Mouse (Mus musculus): ENCODE results near the gene Krt31. TPM values are rescaled to one million over a fixed set of nuclear protein-coding genes. Genes with fewer than 3 reads are reported as not detected.

Krt31 gene
- polyA plus RNA-seq, 1 experiment = not detected

DNA sequence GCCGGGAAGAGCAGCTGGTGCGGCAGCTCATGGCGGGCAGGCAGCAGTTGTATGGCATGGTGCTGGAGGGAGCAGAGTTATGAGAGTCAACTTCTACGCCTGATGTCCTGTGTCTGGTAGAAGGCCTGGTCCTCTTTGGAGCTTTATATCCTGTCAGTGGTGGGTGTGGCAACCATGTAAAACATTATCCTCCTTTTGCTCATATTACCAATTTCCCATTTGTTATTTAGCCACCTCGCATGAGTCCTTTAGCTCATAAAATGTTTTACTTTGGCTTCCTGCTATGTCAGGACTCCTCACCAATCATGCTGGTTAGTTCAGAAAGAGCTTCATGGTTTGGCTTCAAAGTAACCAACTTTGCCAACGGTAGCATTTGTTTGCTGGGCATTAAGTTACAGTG is 20.6 kb downstream of the Krt31 start, which contains the start of gene Krt33b:
Gene Krt33b (minus strand): TSS at position 101 of the 400 bp plus-strand sequence.
- no peak within 1 kb of the TSS for H3K27ac ChIP-seq (ENCODE audit: insufficient read depth, low read depth, low read length)
- no peak within 1 kb of the TSS for H3K4me3 ChIP-seq (ENCODE audit: insufficient read depth, low read depth, low read length)
- 81% methylated on average over 6 of the region's 6 CpGs for WGBS
- no peak for TF ChIP-seq CTCF (conservative IDR thresholded peaks at IDR 0.05; ENCODE audit: insufficient read depth, insufficient read length, low read depth, low read length)
- no peak for TF ChIP-seq POLR2A (IDR thresholded peaks at IDR 0.05; ENCODE audit: low read depth, low read length)
- H3K36me3 ChIP-seq (ENCODE audit: control insufficient read depth, insufficient read depth, low read length) = no peaks in the 10 kb centered on the region
- H3K27me3 ChIP-seq (replicated peaks; ENCODE audit: control insufficient read depth, insufficient read depth, low read length) = no peaks in the 10 kb centered on the region
- no peak for DNase-seq
- no peaks in the 10 kb centered on the region for H3K4me1 ChIP-seq (ENCODE audit: control insufficient read depth, insufficient read depth, low read length)

- Histone ChIP-seq H3K4me3 (ENCODE audit: insufficient read depth, low read depth, low read length) (no peak overlapping the region), H3K36me3 (ENCODE audit: control insufficient read depth, insufficient read depth, low read length) (no peaks in the 10 kb centered on the region), H3K27me3 (replicated peaks; ENCODE audit: control insufficient read depth, insufficient read depth, low read length) (no peaks in the 10 kb centered on the region), H3K4me1 (ENCODE audit: control insufficient read depth, insufficient read depth, low read length) (no peaks in the 10 kb centered on the region), H3K27ac (ENCODE audit: insufficient read depth, low read depth, low read length) (no peak overlapping the region)
- WGBS = 68% methylated on average over 5 of the region's 5 CpGs
- TF ChIP-seq POLR2A (IDR thresholded peaks at IDR 0.05; ENCODE audit: low read depth, low read length) = no peak
- no peak for DNase-seq
Measured at GRCm38 (mm10) chr11:100021438-100021837, 28.9 kb downstream of the Krt31 start.

- Histone ChIP-seq H3K27ac (ENCODE audit: insufficient read depth, low read depth, low read length) (no peak overlapping the region), H3K4me1 (ENCODE audit: control insufficient read depth, insufficient read depth, low read length) (no peaks in the 10 kb centered on the region), H3K27me3 (replicated peaks; ENCODE audit: control insufficient read depth, insufficient read depth, low read length) (no peaks in the 10 kb centered on the region), H3K36me3 (ENCODE audit: control insufficient read depth, insufficient read depth, low read length) (no peaks in the 10 kb centered on the region), H3K4me3 (ENCODE audit: insufficient read depth, low read depth, low read length) (no peak overlapping the region)
- DNase-seq = no peak
- 60% methylated on average over 1 of the region's 1 CpGs for WGBS
- no peak for TF ChIP-seq CTCF (conservative IDR thresholded peaks at IDR 0.05; ENCODE audit: insufficient read depth, insufficient read length, low read depth, low read length)
- no peak for TF ChIP-seq POLR2A (IDR thresholded peaks at IDR 0.05; ENCODE audit: low read depth, low read length)
Measured at GRCm38 (mm10) chr11:100019466-100019865, 30.9 kb downstream of the Krt31 start.

- WGBS = 64% methylated on average over 4 of the region's 4 CpGs
- Histone ChIP-seq H3K36me3 (ENCODE audit: control insufficient read depth, insufficient read depth, low read length) (no peaks in the 10 kb centered on the region), H3K4me3 (ENCODE audit: insufficient read depth, low read depth, low read length) (no peak within 1 kb of the TSS), H3K27me3 (replicated peaks; ENCODE audit: control insufficient read depth, insufficient read depth, low read length) (no peaks in the 10 kb centered on the region), H3K4me1 (ENCODE audit: control insufficient read depth, insufficient read depth, low read length) (no peaks in the 10 kb centered on the region), H3K27ac (ENCODE audit: insufficient read depth, low read depth, low read length) (no peak within 1 kb of the TSS)
- TF ChIP-seq POLR2A (IDR thresholded peaks at IDR 0.05; ENCODE audit: low read depth, low read length) (no peak), CTCF (conservative IDR thresholded peaks at IDR 0.05; ENCODE audit: insufficient read depth, insufficient read length, low read depth, low read length) (no peak)
- DNase-seq = no peak
Measured at GRCm38 (mm10) chr11:100016112-100016511, 34.2 kb downstream of the Krt31 start, which contains the start of gene Krt33a. Krt33a (minus strand) TSS chr11:100016212.

DNA sequence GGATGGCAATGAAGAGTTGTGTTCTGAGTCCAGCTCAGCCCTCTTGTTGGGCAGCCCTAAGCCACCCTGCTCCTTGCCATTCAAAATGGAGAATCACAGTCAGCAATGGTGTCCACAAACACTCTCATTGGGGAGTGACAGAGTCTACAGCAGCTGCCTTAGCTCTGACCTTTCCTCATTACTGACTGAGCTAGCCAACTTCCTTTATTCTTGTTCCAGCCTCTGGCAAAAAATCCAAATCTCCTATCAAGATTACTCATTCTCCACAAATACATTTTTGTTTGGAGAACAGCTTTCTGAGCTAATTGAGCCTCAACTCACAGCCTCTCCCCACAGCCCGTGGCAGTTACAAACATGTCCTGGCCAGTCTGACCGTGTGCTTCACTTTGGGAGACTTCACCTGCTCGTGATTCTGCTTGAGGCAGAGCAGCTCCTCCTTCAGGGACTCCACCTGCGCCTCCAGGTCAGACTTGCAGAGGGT is 36.6 kb downstream of the Krt31 start:
- H3K36me3 ChIP-seq (ENCODE audit: control insufficient read depth, insufficient read depth, low read length) = no peaks in the 10 kb centered on the region
- H3K4me3 ChIP-seq (ENCODE audit: insufficient read depth, low read depth, low read length) = no peak overlapping the region
- 65% methylated on average over 4 of the region's 4 CpGs for WGBS
- H3K4me1 ChIP-seq (ENCODE audit: control insufficient read depth, insufficient read depth, low read length) = no peaks in the 10 kb centered on the region
- TF ChIP-seq POLR2A (IDR thresholded peaks at IDR 0.05; ENCODE audit: low read depth, low read length) (no peak), CTCF (conservative IDR thresholded peaks at IDR 0.05; ENCODE audit: insufficient read depth, insufficient read length, low read depth, low read length) (no peak)
- no peak for DNase-seq
- no peak overlapping the region for H3K27ac ChIP-seq (ENCODE audit: insufficient read depth, low read depth, low read length)
- H3K27me3 ChIP-seq (replicated peaks; ENCODE audit: control insufficient read depth, insufficient read depth, low read length) = no peaks in the 10 kb centered on the region

DNA sequence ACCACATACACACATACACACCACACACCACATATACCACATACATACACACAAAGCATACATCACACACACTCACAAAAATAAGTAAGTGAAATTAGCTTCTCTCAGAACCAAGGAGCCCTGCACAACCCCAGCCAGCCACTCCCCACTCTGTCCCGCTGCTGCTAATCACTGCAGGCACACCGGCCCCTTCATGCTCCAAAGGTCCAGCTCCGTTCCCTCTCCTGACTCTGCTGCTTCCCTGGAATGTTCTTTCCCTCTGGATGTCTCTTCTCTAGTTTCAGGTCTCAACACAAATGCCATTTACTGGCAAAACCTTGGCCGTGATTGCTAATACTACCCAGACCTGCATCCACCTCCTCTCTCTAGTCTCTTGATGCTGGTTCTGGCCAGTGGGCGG is 39.7 kb downstream of the Krt31 start:
- 47% methylated on average over 5 of the region's 5 CpGs for WGBS
- no peaks in the 10 kb centered on the region for H3K4me1 ChIP-seq (ENCODE audit: control insufficient read depth, insufficient read depth, low read length)
- no peak for DNase-seq
- no peaks in the 10 kb centered on the region; the same call in 1 of the 2 replicates for H3K27me3 ChIP-seq (replicated peaks; ENCODE audit: control insufficient read depth, insufficient read depth, low read length)
- no peaks in the 10 kb centered on the region for H3K36me3 ChIP-seq (ENCODE audit: control insufficient read depth, insufficient read depth, low read length)
- H3K27ac ChIP-seq (ENCODE audit: insufficient read depth, low read depth, low read length) = no peak overlapping the region
- no peak for TF ChIP-seq CTCF (conservative IDR thresholded peaks at IDR 0.05; ENCODE audit: insufficient read depth, insufficient read length, low read depth, low read length)
- TF ChIP-seq POLR2A (IDR thresholded peaks at IDR 0.05; ENCODE audit: low read depth, low read length) = no peak
- no peak overlapping the region for H3K4me3 ChIP-seq (ENCODE audit: insufficient read depth, low read depth, low read length)

DNA sequence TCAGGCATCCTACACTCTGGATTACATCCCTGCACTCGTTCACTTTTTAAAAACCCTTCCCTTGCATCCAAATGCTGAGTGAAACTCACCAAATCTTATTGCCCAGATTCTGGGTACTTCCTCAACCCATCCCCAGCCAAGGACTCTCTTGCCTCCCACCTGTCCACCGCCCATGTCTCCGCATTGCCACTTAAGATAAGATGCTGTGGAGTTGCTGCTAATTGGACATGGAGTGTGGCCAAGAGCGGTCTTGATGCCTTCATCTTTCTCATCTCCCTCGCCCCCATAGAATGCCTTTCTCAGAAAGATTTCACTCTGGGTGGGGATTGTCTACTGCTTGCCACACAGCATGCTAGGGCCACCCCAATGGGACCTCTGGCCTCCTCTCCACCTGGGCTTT is 42.0 kb downstream of the Krt31 start:
- H3K27ac ChIP-seq (ENCODE audit: insufficient read depth, low read depth, low read length) = no peak overlapping the region
- H3K36me3 ChIP-seq (ENCODE audit: control insufficient read depth, insufficient read depth, low read length) = no peaks in the 10 kb centered on the region
- no peak for TF ChIP-seq CTCF (conservative IDR thresholded peaks at IDR 0.05; ENCODE audit: insufficient read depth, insufficient read length, low read depth, low read length)
- no peak for TF ChIP-seq POLR2A (IDR thresholded peaks at IDR 0.05; ENCODE audit: low read depth, low read length)
- no peaks in the 10 kb centered on the region; the same call in 1 of the 2 replicates for H3K27me3 ChIP-seq (replicated peaks; ENCODE audit: control insufficient read depth, insufficient read depth, low read length)
- no peaks in the 10 kb centered on the region for H3K4me1 ChIP-seq (ENCODE audit: control insufficient read depth, insufficient read depth, low read length)
- 89% methylated on average over 5 of the region's 5 CpGs for WGBS
- no peak overlapping the region for H3K4me3 ChIP-seq (ENCODE audit: insufficient read depth, low read depth, low read length)
- no peak for DNase-seq
